Comparison of ENCODE assay signal across 8 mouse cellular contexts in the genomic region with DNA sequence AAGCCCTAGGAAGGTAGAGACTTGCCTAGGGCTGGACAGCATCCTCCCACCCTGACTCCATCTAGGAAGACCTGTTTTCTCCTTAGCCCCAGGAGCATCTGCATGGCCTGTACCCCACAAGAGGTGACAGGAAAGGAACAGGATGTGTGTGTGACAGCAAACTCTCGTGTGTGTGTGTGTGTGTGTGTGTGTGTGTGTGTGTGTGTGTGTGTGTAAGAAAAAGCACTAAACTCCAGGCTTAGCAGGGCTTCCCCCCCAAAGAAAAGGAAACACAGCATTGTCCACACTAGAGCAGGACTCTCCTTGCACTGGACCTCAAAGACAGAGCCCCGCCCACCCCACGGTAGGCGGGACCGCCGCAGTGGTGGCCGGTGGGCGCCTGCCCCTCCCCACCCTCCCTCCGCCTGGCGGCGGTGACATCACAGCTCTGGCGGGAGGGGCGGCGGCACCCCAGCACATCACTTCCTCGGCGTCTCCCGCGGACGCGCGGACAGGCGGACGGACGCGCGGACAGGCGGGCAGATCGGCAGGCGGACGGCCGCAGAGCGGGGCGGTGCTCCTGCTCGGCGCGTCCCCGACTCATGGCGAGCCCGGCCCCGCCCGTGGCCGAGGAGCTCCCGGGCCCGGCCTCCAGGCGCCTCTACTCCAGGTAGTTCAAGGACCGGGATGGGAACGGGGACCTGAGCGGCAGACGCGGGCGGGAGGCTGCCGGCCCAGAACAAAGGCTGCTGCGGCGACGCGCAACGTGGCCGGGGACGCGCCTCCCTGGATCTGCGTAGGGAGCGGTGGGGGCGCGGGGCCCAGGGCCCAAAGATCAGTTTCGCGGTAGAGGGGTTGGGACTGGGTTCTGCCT. TPM values are rescaled to one million over a fixed set of nuclear protein-coding genes. Genes with fewer than 3 reads are reported as not detected.
DNase-seq lines count a peak whose midpoint lies in the region; ATAC-seq and TF ChIP-seq lines count a peak whose summit lies in the region.

Gene Gpsm1, plus strand, starts transcription at position 444 of the 853 bp plus-strand sequence.

- peak within 1 kb of the TSS; percentile 58 for H3K9ac ChIP-seq in MEL (ENCODE audit: control insufficient read depth, low read depth, low read length, poor library complexity, severe bottlenecking)
- H3K9ac ChIP-seq in hindbrain, embryonic 11.5 days (ENCODE audit: low read depth, low read length): peak within 1 kb of the TSS; percentile 76

- TF ChIP-seq POLR2A in MEL (IDR thresholded peaks at IDR 0.05; ENCODE audit: control insufficient read depth in 1 of 2, insufficient read depth in 1 of 2, low read depth in 1 of 2, low read length in 2 of 2, poor library complexity in 1 of 2): no peak
- peak; percentile 63 for TF ChIP-seq POLR2A in cerebellum, adult 2 months (IDR thresholded peaks at IDR 0.05; ENCODE audit: borderline replicate concordance, insufficient read depth, low read length)

- H3K4me2 ChIP-seq in hindbrain, embryonic 11.5 days (replicated peaks; ENCODE audit: low read depth, low read length): peak within 1 kb of the TSS; percentile 83

- H3K36me3 ChIP-seq in MEL (ENCODE audit: control insufficient read depth in 1 of 2, insufficient read depth in 2 of 2, low read length in 2 of 2): no peaks in the 10 kb centered on the region
- no peaks in the 10 kb centered on the region for H3K36me3 ChIP-seq in hindbrain, embryonic 11.5 days (ENCODE audit: control insufficient read depth, insufficient read depth, low read length)

- peak; percentile 32 for DNase-seq in MEL (ENCODE audit: low read depth, low spot score)
- DNase-seq in cerebellum, adult 2 months: peak; percentile 87
- peak in 1 of 2 experiments; percentile 73 for DNase-seq in frontal cortex, adult 2 months (ENCODE audit: extremely low spot score in 1 of 2, low spot score in 1 of 2)
- DNase-seq in hindbrain, embryonic 11.5 days (ENCODE audit: low spot score): peak; percentile 93
- peak in 1 of 2 experiments; percentile 60 for DNase-seq in layer of hippocampus, postnatal 25 days (ENCODE audit: extremely low spot score in 1 of 2, low spot score in 1 of 2)
- peak; percentile 91 for DNase-seq in lung, postnatal 36 days
- peak; percentile 92 for DNase-seq in retina, postnatal 1 day
- peak; percentile 78 for DNase-seq in thymus, postnatal 4 days

- H3K27me3 ChIP-seq in MEL (ENCODE audit: control insufficient read depth in 1 of 2, insufficient read depth in 2 of 2, low read length in 2 of 2): peaks cover 0 to 2% of the 10 kb centered on the region in 2 experiments; a peak in 3 of 4 replicates
- H3K27me3 ChIP-seq in cerebellum, adult 2 months (ENCODE audit: control insufficient read depth, insufficient read depth, low read length): no peaks in the 10 kb centered on the region
- no peaks in the 10 kb centered on the region for H3K27me3 ChIP-seq in hindbrain, embryonic 11.5 days (ENCODE audit: control insufficient read depth, insufficient read depth, low read length)

- H3K9me3 ChIP-seq in MEL (replicated peaks; ENCODE audit: insufficient read depth, low read length): no peaks in the 10 kb centered on the region
- H3K9me3 ChIP-seq in hindbrain, embryonic 11.5 days (ENCODE audit: control insufficient read depth, low read length): no peaks in the 10 kb centered on the region

- TF ChIP-seq EP300 in MEL (IDR thresholded peaks at IDR 0.05; ENCODE audit: low read depth in 1 of 2, low read length in 2 of 2): no peak

- WGBS in cerebellum, adult 2 months: 1% methylated on average over 66 of the region's 66 CpGs
- 1% methylated on average over 40 of the region's 66 CpGs for WGBS in hindbrain, embryonic 11.5 days

- no peak within 1 kb of the TSS for H3K27ac ChIP-seq in MEL (ENCODE audit: control insufficient read depth, low read depth, low read length)
- peak within 1 kb of the TSS; percentile 98 for H3K27ac ChIP-seq in cerebellum, adult 2 months (ENCODE audit: insufficient read depth, low read length)
- peak within 1 kb of the TSS; percentile 92 for H3K27ac ChIP-seq in hindbrain, embryonic 11.5 days (ENCODE audit: low read depth, low read length)

- no peak for TF ChIP-seq CTCF in MEL (IDR thresholded peaks at IDR 0.05 in 2 of 3, conservative IDR thresholded peaks at IDR 0.05 in 1 of 3; ENCODE audit: control insufficient read depth in 1 of 3, insufficient read depth in 1 of 3, low read depth in 2 of 3, low read length in 3 of 3, poor library complexity in 1 of 3, severe bottlenecking in 1 of 3)
- no peak for TF ChIP-seq CTCF in cerebellum, adult 2 months (IDR thresholded peaks at IDR 0.05; ENCODE audit: borderline replicate concordance, insufficient read depth, low read depth, low read length)

- peak; percentile 87 for ATAC-seq in hindbrain, embryonic 11.5 days (ENCODE audit: low FRiP score)

- peak within 1 kb of the TSS; percentile 61 to 64 for H3K4me3 ChIP-seq in MEL (ENCODE audit: control insufficient read depth in 1 of 2, insufficient read depth in 1 of 2, low read depth in 2 of 2, low read length in 2 of 2)
- H3K4me3 ChIP-seq in cerebellum, adult 2 months (replicated peaks; ENCODE audit: insufficient read depth, low read depth, low read length): peak within 1 kb of the TSS; percentile 78
- peak within 1 kb of the TSS; percentile 81 for H3K4me3 ChIP-seq in hindbrain, embryonic 11.5 days (ENCODE audit: low read depth, low read length)

- no peak for TF ChIP-seq RAD21 in MEL (IDR thresholded peaks at IDR 0.05; ENCODE audit: low read depth, low read length)

- no peaks in the 10 kb centered on the region for H3K79me2 ChIP-seq in MEL (ENCODE audit: control insufficient read depth, insufficient read depth, low read length, poor library complexity)

- no peaks in the 10 kb centered on the region; a peak in 1 of 4 replicates for H3K4me1 ChIP-seq in MEL (ENCODE audit: control insufficient read depth in 1 of 2, insufficient read depth in 2 of 2, low read length in 2 of 2)
- peaks cover 63% of the 10 kb centered on the region for H3K4me1 ChIP-seq in cerebellum, adult 2 months (ENCODE audit: control insufficient read depth, insufficient read depth, low read length)
- peaks cover 12% of the 10 kb centered on the region; the same call in 1 of the 2 replicates for H3K4me1 ChIP-seq in hindbrain, embryonic 11.5 days (replicated peaks; ENCODE audit: control insufficient read depth, insufficient read depth, low read length)

TF ChIP-seq in MEL, 35 proteins besides CTCF, POLR2A, EP300 and RAD21:
- TF ChIP-seq MXI1 (IDR thresholded peaks at IDR 0.05; ENCODE audit: low read depth, low read length): no peak
- TF ChIP-seq TCF12 (IDR thresholded peaks at IDR 0.05; ENCODE audit: low read depth, low read length): no peak
- TF ChIP-seq POLR2AphosphoS2 (IDR thresholded peaks at IDR 0.05; ENCODE audit: low read length): no peak
- no peak for TF ChIP-seq USF2 (IDR thresholded peaks at IDR 0.05; ENCODE audit: borderline replicate concordance in 1 of 2, insufficient read depth in 1 of 2, low read depth in 1 of 2, low read length in 2 of 2)
- no peak for TF ChIP-seq CHD1 (IDR thresholded peaks at IDR 0.05; ENCODE audit: low read depth, low read length)
TF ChIP-seq in MEL: peak in this region for 0.

RNA-seq across cellular contexts. Expression of gene Gpsm1, which starts in this region (rescaled TPM):
- 1.4 and 1.7 TPM in 2 replicates for total RNA-seq in MEL (2012; rRNA removed)
- 1 to 10 TPM in 1 of 2 experiments, not detected in 1; 6.9 TPM for polyA plus RNA-seq in MEL (2012; ENCODE audit: insufficient read depth in 1 of 2, insufficient read length in 2 of 2, low read depth in 1 of 2, low replicate concordance in 2 of 2, missing spikeins in 1 of 2)
- polyA plus RNA-seq in cerebellum, adult 2 months (2012; rRNA removed): 126 and 137 TPM in 2 replicates
- polyA plus RNA-seq in frontal cortex, adult 2 months (2012; rRNA removed): 248 and 275 TPM in 2 replicates
- 46.9 and 48.5 TPM in 2 replicates for polyA plus RNA-seq in hindbrain, embryonic 11.5 days (2014; fragmentation: Nextera tagmentation; extraction: Ambion mirVana)
- 10 to 100 TPM; 38.3 to 42.4 TPM for total RNA-seq in layer of hippocampus, postnatal 25 days (2021)

Comparison
In these comparisons a context has a peak if more than half of its experiments do, and no peak if none do; other contexts are left out.
1. RNA of gene Gpsm1 (total RNA-seq): 38.3 to 42.4 TPM in layer of hippocampus, postnatal 25 days; 1.4 to 1.7 TPM in MEL; every median in the first group is over 10 times any median in the second.
2. Peak in every context shown above with its lines, with median percentiles within 50 percentile points of each other: H3K4me3 ChIP-seq.